Mouse (Mus musculus): ENCODE measurements around the gene Fscn1. TPM values are rescaled to one million over a fixed set of nuclear protein-coding genes. Genes with fewer than 3 reads are reported as not detected.

Fscn1 gene
- 120 and 129 TPM in 2 replicates for polyA plus RNA-seq (2015; fragmentation: Nextera tagmentation; extraction: Ambion mirVana)

DNA sequence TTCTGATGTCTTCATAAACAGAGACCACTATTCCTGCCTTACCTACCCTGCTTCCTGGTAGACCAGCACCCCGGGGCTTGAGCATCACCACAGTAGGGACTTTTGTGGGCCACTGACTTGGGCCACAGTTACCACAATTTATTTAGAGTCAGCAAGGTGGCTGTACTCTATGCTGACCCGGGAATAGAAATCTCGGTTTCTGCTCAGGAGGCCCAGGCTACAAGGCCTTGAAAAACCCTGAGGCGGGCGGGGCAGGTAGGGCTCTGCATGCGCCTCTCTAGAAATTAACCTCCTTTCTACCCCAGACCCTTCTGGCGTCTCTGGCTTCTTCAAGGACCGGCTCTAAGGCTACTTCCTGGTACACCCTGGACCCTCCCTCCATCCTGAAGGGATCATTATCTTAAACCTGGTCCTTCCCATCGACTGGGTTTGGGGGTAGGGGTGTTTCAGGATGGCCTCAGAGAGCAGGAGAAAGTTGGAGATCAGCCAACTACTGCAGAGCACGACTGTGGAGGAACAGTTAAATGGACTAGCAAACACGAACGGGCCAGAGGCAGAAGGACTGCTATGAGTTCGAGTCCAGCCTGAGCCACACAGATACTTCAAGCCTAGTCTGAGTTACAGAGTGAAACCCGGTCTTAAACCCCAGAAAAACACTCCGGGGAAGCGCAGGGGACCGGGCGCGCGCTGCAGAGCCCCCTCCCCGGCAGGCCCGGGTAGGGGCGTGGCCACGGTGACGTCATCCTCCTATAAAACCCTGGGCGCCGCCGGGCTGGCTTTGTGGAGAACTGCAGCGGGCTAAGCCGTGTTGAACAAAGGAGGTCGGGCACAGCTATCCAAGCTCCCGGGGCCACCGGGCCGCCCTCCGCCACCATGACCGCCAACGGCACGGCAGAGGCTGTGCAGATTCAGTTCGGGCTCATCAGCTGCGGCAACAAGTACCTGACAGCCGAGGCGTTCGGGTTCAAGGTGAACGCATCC lies at the start of gene Fscn1:
TSS of gene Fscn1 (plus strand) at position 768 of the 981 bp plus-strand sequence.
- 9% methylated on average over 44 of the region's 44 CpGs for WGBS
- no peaks in the 10 kb centered on the region for H3K27me3 ChIP-seq (replicated peaks; ENCODE audit: control insufficient read depth, insufficient read depth, low read length)
- H3K4me2 ChIP-seq (ENCODE audit: low read depth, low read length), result peak within 1 kb of the TSS; percentile 87
- H3K9ac ChIP-seq (ENCODE audit: low read depth, low read length), result peak within 1 kb of the TSS; percentile 93
- ATAC-seq, result peak; percentile 56
- H3K9me3 ChIP-seq (ENCODE audit: control insufficient read depth, low read length), result no peaks in the 10 kb centered on the region
- peak within 1 kb of the TSS; percentile 78 for H3K4me3 ChIP-seq (ENCODE audit: low read length)
- no peaks in the 10 kb centered on the region for H3K36me3 ChIP-seq (ENCODE audit: control insufficient read depth, insufficient read depth, low read length)
- H3K27ac ChIP-seq (ENCODE audit: low read length), result peak within 1 kb of the TSS; percentile 89
- H3K4me1 ChIP-seq (ENCODE audit: control insufficient read depth, insufficient read depth, low read length), result peaks cover 28% of the 10 kb centered on the region

DNA sequence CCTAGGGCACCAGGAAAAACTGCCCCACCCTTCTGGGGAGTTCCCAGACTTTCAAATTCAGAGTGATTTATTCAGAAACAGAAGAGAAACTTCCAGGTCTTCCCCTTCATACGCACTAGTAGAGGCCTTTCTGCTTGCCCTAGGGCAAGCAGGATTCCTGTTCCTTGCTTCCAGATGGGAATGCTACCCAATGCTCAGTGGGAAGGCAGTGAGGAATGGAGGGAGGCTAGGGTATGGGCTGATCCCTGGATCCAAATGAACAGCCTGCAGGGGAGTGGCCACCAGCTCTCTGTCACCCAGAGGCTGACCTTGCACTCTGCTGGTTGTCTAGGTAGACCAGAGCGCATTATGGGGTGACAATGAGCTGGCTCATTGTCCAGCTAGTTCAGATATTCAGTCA lies 48.5 kb upstream of the Fscn1 start:
- 83% methylated on average over 2 of the region's 2 CpGs for WGBS
- Histone ChIP-seq H3K27ac (ENCODE audit: low read length) (peak overlapping the region; percentile 52), H3K4me1 (ENCODE audit: control insufficient read depth, insufficient read depth, low read length) (peaks cover 45% of the 10 kb centered on the region), H3K9me3 (ENCODE audit: control insufficient read depth, low read length) (no peaks in the 10 kb centered on the region), H3K4me2 (ENCODE audit: low read depth, low read length) (no peak overlapping the region), H3K4me3 (ENCODE audit: low read length) (no peak overlapping the region), H3K36me3 (ENCODE audit: control insufficient read depth, insufficient read depth, low read length) (no peaks in the 10 kb centered on the region), H3K27me3 (replicated peaks; ENCODE audit: control insufficient read depth, insufficient read depth, low read length) (no peaks in the 10 kb centered on the region), H3K9ac (ENCODE audit: low read depth, low read length) (no peak overlapping the region)
- no peak for ATAC-seq

DNA sequence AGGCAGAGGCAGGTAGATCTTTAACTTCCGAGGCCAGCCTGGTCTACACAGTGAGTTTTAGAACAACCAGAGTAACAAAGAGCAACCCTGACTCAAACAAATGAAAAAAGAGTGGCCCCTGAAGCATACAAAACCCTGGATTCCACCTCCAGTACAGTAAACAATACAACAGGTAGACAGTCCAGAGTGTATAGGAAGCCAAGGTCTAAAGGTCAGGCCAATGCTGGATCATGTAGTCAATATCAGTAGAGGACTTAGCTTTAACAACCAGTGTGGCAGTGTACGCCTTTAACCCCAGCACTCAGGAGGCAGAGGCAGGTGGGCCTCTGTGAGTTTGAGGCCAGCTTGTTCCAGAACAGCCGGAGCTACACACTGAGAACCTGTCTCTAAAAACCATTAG lies 47.8 kb upstream of the Fscn1 start:
- no peak for ATAC-seq
- Histone ChIP-seq H3K4me2 (ENCODE audit: low read depth, low read length) (no peak overlapping the region), H3K36me3 (ENCODE audit: control insufficient read depth, insufficient read depth, low read length) (no peaks in the 10 kb centered on the region), H3K27ac (ENCODE audit: low read length) (peak overlapping the region; percentile 52), H3K27me3 (replicated peaks; ENCODE audit: control insufficient read depth, insufficient read depth, low read length) (no peaks in the 10 kb centered on the region), H3K4me1 (ENCODE audit: control insufficient read depth, insufficient read depth, low read length) (peaks cover 40% of the 10 kb centered on the region), H3K4me3 (ENCODE audit: low read length) (no peak overlapping the region), H3K9ac (ENCODE audit: low read depth, low read length) (no peak overlapping the region), H3K9me3 (ENCODE audit: control insufficient read depth, low read length) (no peaks in the 10 kb centered on the region)
- WGBS, result 85% methylated on average over 3 of the region's 3 CpGs

GRCm38 (mm10) chr5:142912739-142913138 lies 47.4 kb upstream of the Fscn1 start:
- no peaks in the 10 kb centered on the region for H3K27me3 ChIP-seq (replicated peaks; ENCODE audit: control insufficient read depth, insufficient read depth, low read length)
- peaks cover 36% of the 10 kb centered on the region for H3K4me1 ChIP-seq (ENCODE audit: control insufficient read depth, insufficient read depth, low read length)
- no peak overlapping the region for H3K4me2 ChIP-seq (ENCODE audit: low read depth, low read length)
- no peaks in the 10 kb centered on the region for H3K36me3 ChIP-seq (ENCODE audit: control insufficient read depth, insufficient read depth, low read length)
- no peaks in the 10 kb centered on the region for H3K9me3 ChIP-seq (ENCODE audit: control insufficient read depth, low read length)
- no peak overlapping the region for H3K4me3 ChIP-seq (ENCODE audit: low read length)
- H3K9ac ChIP-seq (ENCODE audit: low read depth, low read length), result no peak overlapping the region
- H3K27ac ChIP-seq (ENCODE audit: low read length), result peak overlapping the region; percentile 52; the same call in 1 of the 2 replicates
- 74% methylated on average over 4 of the region's 4 CpGs for WGBS
- ATAC-seq, result no peak

- ATAC-seq, result peak; percentile 21
These were observed 44.9 kb upstream of the Fscn1 start for GRCm38 (mm10) chr5:142915231-142915630.

DNA sequence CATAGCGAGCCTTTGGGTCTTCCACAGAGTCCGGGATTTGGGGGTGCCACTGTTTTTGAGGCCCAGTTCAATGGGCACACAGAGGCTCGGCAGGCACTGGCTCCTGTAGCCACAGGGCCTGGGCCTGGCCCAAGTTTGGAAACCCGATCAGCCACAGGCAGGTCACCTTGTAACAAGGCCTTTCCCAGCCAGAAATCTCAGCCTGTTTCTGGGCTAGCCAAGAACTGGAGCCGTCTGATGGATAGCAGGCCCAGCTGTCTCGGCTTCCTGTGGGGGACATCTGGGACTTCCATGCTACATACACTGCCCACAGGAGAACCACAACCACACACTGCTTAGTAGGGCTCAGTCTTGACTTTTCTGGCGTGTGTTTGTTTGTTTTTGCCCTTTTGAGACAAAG lies 43.5 kb upstream of the Fscn1 start:
- no peaks in the 10 kb centered on the region for H3K27me3 ChIP-seq (replicated peaks; ENCODE audit: control insufficient read depth, insufficient read depth, low read length)
- H3K36me3 ChIP-seq (ENCODE audit: control insufficient read depth, insufficient read depth, low read length), result no peaks in the 10 kb centered on the region
- H3K4me1 ChIP-seq (ENCODE audit: control insufficient read depth, insufficient read depth, low read length), result peaks cover 13% of the 10 kb centered on the region
- H3K4me3 ChIP-seq (ENCODE audit: low read length), result no peak overlapping the region
- H3K4me2 ChIP-seq (ENCODE audit: low read depth, low read length), result no peak overlapping the region
- no peak for ATAC-seq
- H3K9ac ChIP-seq (ENCODE audit: low read depth, low read length), result no peak overlapping the region
- no peaks in the 10 kb centered on the region for H3K9me3 ChIP-seq (ENCODE audit: control insufficient read depth, low read length)
- 80% methylated on average over 7 of the region's 7 CpGs for WGBS
- H3K27ac ChIP-seq (ENCODE audit: low read length), result no peak overlapping the region

More at GRCm38 (mm10) chr5:142915231-142915630, 44.9 kb upstream of the Fscn1 start:
- Histone ChIP-seq H3K36me3 (ENCODE audit: control insufficient read depth, insufficient read depth, low read length) (no peaks in the 10 kb centered on the region), H3K4me1 (ENCODE audit: control insufficient read depth, insufficient read depth, low read length) (peaks cover 11% of the 10 kb centered on the region), H3K27me3 (replicated peaks; ENCODE audit: control insufficient read depth, insufficient read depth, low read length) (no peaks in the 10 kb centered on the region), H3K27ac (ENCODE audit: low read length) (peak overlapping the region; percentile 8; the same call in 1 of the 2 replicates), H3K4me3 (ENCODE audit: low read length) (no peak overlapping the region), H3K9me3 (ENCODE audit: control insufficient read depth, low read length) (no peaks in the 10 kb centered on the region), H3K9ac (ENCODE audit: low read depth, low read length) (no peak overlapping the region), H3K4me2 (ENCODE audit: low read depth, low read length) (no peak overlapping the region)
- WGBS, result 65% methylated on average over 11 of the region's 11 CpGs

DNA sequence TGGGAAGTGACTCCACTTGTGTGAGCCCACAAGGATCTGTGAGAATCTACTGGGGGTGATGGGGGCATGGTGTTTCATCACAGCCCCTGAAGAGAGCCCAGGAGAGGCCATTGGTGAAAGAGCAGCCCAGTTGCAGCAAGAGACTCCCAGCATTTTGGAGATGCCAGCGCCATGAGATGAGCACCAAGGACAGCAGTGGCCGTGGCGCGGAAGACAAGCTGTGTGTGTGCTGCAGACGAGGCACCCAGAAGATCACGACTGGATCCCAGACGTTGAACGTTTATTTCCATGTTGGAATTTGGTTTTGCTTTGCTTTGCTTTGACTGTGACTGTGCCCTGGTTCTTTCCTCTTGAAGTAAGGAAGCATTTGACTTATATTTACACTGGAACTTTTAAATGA lies 42.7 kb upstream of the Fscn1 start:
- Histone ChIP-seq H3K4me3 (ENCODE audit: low read length) (no peak overlapping the region), H3K27me3 (replicated peaks; ENCODE audit: control insufficient read depth, insufficient read depth, low read length) (no peaks in the 10 kb centered on the region), H3K4me2 (ENCODE audit: low read depth, low read length) (no peak overlapping the region), H3K9me3 (ENCODE audit: control insufficient read depth, low read length) (no peaks in the 10 kb centered on the region), H3K27ac (ENCODE audit: low read length) (no peak overlapping the region), H3K9ac (ENCODE audit: low read depth, low read length) (no peak overlapping the region), H3K36me3 (ENCODE audit: control insufficient read depth, insufficient read depth, low read length) (no peaks in the 10 kb centered on the region), H3K4me1 (ENCODE audit: control insufficient read depth, insufficient read depth, low read length) (peaks cover 16% of the 10 kb centered on the region)
- 87% methylated on average over 8 of the region's 8 CpGs for WGBS
- no peak for ATAC-seq

DNA sequence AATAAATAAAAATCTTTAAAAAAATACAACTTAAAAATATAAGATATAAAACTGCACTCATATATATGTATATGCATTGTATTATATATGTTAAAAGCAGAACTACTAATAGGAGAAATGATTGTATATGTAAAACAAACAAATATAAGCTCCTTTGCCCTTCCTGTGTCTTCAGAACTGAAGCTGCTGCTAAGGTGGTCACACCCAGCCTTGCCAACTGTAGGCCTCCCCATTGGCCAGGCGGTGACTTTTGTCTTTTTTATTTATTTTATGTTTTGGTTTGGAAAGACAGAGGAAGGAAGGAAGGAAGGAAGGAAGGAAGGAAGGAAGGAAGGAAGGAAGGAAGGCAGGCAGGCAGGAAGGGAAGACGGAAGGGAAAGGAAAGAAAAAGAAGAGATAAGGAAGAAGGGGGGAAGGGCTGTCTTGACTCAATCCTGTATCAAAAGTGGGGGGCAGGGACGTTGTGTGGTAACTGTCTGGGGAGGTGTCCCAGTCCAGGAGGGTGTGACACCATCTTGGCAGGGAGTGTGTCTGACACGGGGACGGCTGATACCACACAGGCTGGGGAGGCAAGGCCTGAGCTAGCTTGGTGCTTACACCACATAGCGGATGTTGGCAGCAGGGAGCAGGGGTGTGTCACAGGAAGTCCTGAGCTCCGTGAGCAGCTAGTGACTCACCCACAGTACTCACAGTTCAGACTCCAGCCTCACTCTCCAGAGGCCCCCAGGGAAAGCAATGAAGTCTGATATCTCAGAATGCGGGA lies 39.7 kb upstream of the Fscn1 start:
- 36% methylated on average over 8 of the region's 8 CpGs for WGBS
- H3K4me2 ChIP-seq (ENCODE audit: low read depth, low read length), result peak overlapping the region; percentile 30

GRCm38 (mm10) chr5:142921074-142921459 lies 39.1 kb upstream of the Fscn1 start:
- Histone ChIP-seq H3K4me2 (ENCODE audit: low read depth, low read length) (peak overlapping the region; percentile 30), H3K4me1 (ENCODE audit: control insufficient read depth, insufficient read depth, low read length) (peaks cover 31% of the 10 kb centered on the region), H3K4me3 (ENCODE audit: low read length) (no peak overlapping the region), H3K36me3 (ENCODE audit: control insufficient read depth, insufficient read depth, low read length) (no peaks in the 10 kb centered on the region), H3K9ac (ENCODE audit: low read depth, low read length) (peak overlapping the region; percentile 32; the same call in 1 of the 2 replicates), H3K27me3 (replicated peaks; ENCODE audit: control insufficient read depth, insufficient read depth, low read length) (no peaks in the 10 kb centered on the region), H3K9me3 (ENCODE audit: control insufficient read depth, low read length) (no peaks in the 10 kb centered on the region; the same call in 1 of the 2 replicates), H3K27ac (ENCODE audit: low read length) (peak overlapping the region; percentile 94)
- 43% methylated on average over 6 of the region's 6 CpGs for whole genome bisulfite sequencing
- ATAC-seq, result peak; percentile 62

More for the DNA sequence above, 39.7 kb upstream of the Fscn1 start:
- H3K27ac ChIP-seq (ENCODE audit: low read length), result peak overlapping the region; percentile 94
- H3K4me3 ChIP-seq (ENCODE audit: low read length), result no peak overlapping the region
- H3K9me3 ChIP-seq (ENCODE audit: control insufficient read depth, low read length), result no peaks in the 10 kb centered on the region; the same call in 1 of the 2 replicates
- H3K4me1 ChIP-seq (ENCODE audit: control insufficient read depth, insufficient read depth, low read length), result peaks cover 26% of the 10 kb centered on the region
- no peaks in the 10 kb centered on the region for H3K36me3 ChIP-seq (ENCODE audit: control insufficient read depth, insufficient read depth, low read length)
- no peak overlapping the region for H3K9ac ChIP-seq (ENCODE audit: low read depth, low read length)
- H3K27me3 ChIP-seq (replicated peaks; ENCODE audit: control insufficient read depth, insufficient read depth, low read length), result no peaks in the 10 kb centered on the region
- peak; percentile 95 for ATAC-seq

Data from intestine, embryonic 16.5 days (tissue).